ENCODE assay signal across 11 mouse cellular contexts in the genomic region with DNA sequence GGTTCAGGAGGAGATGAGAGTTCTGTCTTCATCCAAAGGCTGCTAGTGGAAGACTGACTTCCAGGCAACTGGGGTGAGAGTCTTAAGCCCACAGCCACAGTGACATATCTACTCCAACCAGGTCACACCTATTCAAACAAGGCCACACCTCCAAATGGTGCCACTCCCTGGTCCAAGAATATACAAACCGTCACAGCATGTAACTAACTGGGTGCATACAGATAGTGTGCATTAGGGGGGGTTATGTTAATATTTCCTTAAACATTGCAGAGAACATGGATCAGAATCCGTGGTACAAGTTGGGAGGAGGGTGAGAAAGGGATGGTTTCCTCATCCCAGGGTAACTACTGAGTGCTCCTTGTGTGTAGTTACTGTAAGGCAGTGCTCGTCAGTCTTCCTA. TPM values are rescaled to one million over a fixed set of nuclear protein-coding genes. Genes with fewer than 3 reads are reported as not detected.
"Had no signal": no experiment of that assay in that cellular context is flagged by ENCODE, and none has a peak within 500 bp of the region (broad histone marks: within the 10 kb centered on the region; RNA-seq: fewer than 3 reads in every experiment).

No protein-coding gene starts in this region.

RNA-seq across cellular contexts. Expression of a gene that starts 29.3 kb away (rescaled TPM):
- polyA plus RNA-seq: heart, embryonic 12.5 days; heart, embryonic 14.5 days; inflammation-experienced regulatory T-cells, adult 6 months; intestine, embryonic 15.5 days; intestine, postnatal 0 days; kidney, embryonic 16.5 days; limb, embryonic 12.5 days had no signal

RNA-seq across cellular contexts. Expression of a gene that starts 53.9 kb away (rescaled TPM):
- polyA plus RNA-seq: heart, embryonic 12.5 days; heart, embryonic 14.5 days; hindbrain, embryonic 14.5 days; inflammation-experienced regulatory T-cells, adult 6 months; kidney, embryonic 14.5 days; kidney, embryonic 16.5 days; limb, embryonic 10.5 days; limb, embryonic 12.5 days; limb, embryonic 14.5 days had no signal
